Mouse (Mus musculus) bone marrow macrophage, adult 2 months (primary cell): ENCODE results near the gene Dhx40. TPM values are rescaled to one million over a fixed set of nuclear protein-coding genes. Genes with fewer than 3 reads are reported as not detected.
"Not testable (repeated sequence)": the region's sequence is repeated elsewhere in the genome, so short reads cannot be mapped to it uniquely, and the experiment has no call there.

Source experiments
- H3K27ac ChIP-seq: 2 replicates; pipeline ENCODE4 v1.5.1; 2012; ENCODE audit warnings: low read depth, low read length; ENCODE audit not compliant: insufficient read depth
- H3K4me1 ChIP-seq: 2 replicates; pipeline ENCODE4 v1.6.1; 2012; ENCODE audit warnings: low read length; ENCODE audit not compliant: control insufficient read depth, insufficient read depth
- H3K4me3 ChIP-seq: 2 replicates; pipeline ENCODE4 v1.5.1; 2012; ENCODE audit warnings: mild to moderate bottlenecking, low read length, moderate library complexity; ENCODE audit not compliant: insufficient read depth
- CTCF ChIP-seq: IDR thresholded peaks from 2 replicates; pipeline ENCODE4 v1.5.1; 2012; ENCODE audit warnings: low read depth, mild to moderate bottlenecking, low read length, moderate library complexity
- POLR2A ChIP-seq: IDR thresholded peaks from 2 replicates; pipeline ENCODE4 v1.6.1; 2012; ENCODE audit warnings: mild to moderate bottlenecking, low read depth, low read length, borderline replicate concordance
- polyA plus RNA-seq: library from polyadenylated mRNA; stranded (reverse); fragments of >200 nt; gene quantifications from 2 replicates; pipeline ENCODE4 v1.2.4, GENCODE M21; 2012; ENCODE audit not compliant: missing spikeins, insufficient read depth, insufficient read length

Gene Dhx40
- polyA plus RNA-seq, 1 experiment, result 26.5 TPM

DNA sequence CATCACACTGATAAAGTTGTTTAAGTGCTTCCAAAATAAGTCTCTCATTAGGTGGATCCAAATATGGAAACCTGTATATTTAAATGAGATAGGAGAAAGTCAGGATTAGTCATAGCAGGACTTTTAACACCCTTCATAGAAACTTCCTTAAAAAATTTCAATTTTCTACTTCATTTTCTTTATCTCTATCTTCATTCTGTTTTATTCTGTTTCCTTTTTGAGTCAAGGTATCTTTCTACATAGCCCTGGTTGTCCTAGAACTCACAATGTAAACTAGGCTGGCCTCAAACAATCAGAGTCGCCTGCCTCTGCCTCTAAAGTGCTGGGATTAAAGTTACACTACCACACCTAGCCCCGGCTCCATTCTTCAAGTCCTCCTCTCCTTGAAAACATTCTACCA is 21.8 kb downstream of the Dhx40 start:
- H3K27ac ChIP-seq, result no peak overlapping the region

DNA sequence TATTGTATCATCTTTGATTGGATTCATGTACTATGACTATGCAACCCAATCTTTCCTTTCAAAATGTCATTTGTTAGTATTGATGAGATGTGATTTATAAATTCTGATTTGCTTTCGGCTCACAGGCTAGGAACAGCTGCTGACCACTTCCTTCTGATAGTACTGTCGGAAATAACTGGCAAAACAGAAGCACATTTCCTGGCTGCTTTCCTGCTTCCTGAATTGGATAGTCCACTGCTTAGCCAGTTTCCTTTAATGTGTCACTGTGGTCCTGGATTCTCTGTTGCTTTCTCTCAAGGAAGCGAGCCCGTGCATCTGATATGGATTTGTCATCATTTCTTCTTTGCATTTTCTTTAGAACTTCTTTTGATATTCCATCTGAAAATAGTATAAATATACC is 37.7 kb downstream of the Dhx40 start:
- TF ChIP-seq POLR2A (no peak), CTCF (no peak)
- Histone ChIP-seq H3K4me1 (peaks cover 3% of the 10 kb centered on the region; the same call in 1 of the 2 replicates), H3K27ac (no peak overlapping the region), H3K4me3 (no peak overlapping the region)

More for the DNA sequence above, 21.8 kb downstream of the Dhx40 start:
- no peak for TF ChIP-seq CTCF
- no peak for TF ChIP-seq POLR2A
- Histone ChIP-seq H3K4me1 (peaks cover 5% of the 10 kb centered on the region; the same call in 1 of the 2 replicates), H3K4me3 (no peak overlapping the region)

DNA sequence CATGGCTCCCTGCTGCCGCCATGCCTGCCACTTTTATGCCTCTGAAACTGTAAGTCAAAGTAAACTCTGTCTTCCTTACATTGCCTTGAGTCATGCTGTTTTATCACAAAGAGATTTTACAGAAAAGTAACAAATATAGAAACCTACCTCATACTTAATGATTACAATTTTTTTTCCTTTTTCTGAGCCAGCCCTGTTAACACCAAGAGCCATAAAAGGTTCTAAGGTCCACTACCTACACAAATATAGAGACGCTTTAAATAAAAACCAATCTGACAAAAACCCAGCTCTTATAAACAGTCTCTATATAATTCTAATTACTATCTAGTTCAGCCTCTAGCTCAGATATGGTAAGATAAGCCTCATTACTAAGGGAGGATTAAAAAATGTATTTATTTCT is 43.0 kb downstream of the Dhx40 start:
- no peak overlapping the region for H3K27ac ChIP-seq
- TF ChIP-seq POLR2A, result no peak
- no peak for TF ChIP-seq CTCF
- H3K4me3 ChIP-seq, result no peak overlapping the region
- peaks cover 7% of the 10 kb centered on the region for H3K4me1 ChIP-seq

DNA sequence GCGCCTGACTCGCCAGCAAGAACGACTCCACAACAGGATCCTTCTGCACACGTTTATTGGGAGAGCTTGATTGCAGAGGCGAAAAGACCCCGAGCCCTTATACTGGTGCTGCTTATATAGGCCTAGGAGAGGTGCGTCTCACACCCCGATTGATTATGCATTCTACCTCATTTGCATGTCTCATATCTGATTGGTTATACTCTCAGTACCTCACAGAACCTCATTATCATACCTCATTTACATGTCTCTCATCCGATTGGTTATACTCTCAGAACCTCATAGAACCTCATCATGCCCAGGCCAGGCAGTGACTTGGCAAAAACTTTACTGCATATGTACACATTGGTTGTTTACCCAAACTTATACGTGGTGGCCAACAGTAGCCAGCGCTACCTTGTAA is 44.4 kb downstream of the Dhx40 start:
- peaks cover 10% of the 10 kb centered on the region for H3K4me1 ChIP-seq
- H3K27ac ChIP-seq, H3K4me3 ChIP-seq: not testable (repeated sequence)

DNA sequence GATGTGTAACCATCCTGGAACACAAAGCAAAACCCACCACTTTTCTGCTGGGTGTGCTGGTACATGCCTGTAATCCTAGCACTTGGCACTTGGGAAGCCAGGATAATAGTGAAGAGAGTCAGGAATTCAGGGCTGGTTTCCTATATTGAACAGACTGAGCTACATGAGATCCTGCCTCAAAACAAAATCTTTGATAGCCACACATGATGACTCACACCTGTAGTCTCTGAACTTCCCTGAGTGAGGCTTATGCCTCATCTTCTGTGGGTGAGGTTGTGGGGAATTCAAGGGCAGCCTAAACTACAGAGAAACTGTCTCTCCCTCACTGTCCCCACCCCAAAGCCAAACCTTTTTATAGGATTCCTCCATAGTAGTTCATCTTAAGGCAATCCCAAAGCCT is 47.2 kb downstream of the Dhx40 start:
- H3K27ac ChIP-seq, result no peak overlapping the region
- H3K4me1 ChIP-seq, result peaks cover 10% of the 10 kb centered on the region
- TF ChIP-seq CTCF (no peak), POLR2A (no peak)

DNA sequence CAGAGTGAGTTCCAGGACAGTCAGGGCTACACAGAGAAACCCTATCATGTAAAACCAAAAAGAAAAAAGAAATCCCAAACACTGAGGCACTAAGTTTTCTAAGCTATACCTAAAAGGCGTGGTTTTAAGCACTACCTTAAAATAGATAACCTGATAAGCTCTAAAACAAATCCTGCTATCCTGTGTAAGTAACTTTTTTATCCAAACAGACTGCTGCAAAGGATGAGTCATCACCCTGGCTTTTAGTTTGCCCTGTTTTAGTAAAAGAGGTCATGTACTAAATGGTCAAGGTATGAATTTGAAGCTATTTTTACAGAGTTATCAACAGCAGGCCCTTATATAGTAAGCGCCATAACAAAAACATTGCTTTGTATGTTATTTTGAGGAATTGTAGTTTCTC is 47.7 kb downstream of the Dhx40 start:
- no peak for TF ChIP-seq POLR2A
- no peak for TF ChIP-seq CTCF
- Histone ChIP-seq H3K4me3 (no peak overlapping the region), H3K27ac (no peak overlapping the region), H3K4me1 (peaks cover 10% of the 10 kb centered on the region)

More for the DNA sequence above, 47.2 kb downstream of the Dhx40 start:
- no peak overlapping the region for H3K4me3 ChIP-seq

DNA sequence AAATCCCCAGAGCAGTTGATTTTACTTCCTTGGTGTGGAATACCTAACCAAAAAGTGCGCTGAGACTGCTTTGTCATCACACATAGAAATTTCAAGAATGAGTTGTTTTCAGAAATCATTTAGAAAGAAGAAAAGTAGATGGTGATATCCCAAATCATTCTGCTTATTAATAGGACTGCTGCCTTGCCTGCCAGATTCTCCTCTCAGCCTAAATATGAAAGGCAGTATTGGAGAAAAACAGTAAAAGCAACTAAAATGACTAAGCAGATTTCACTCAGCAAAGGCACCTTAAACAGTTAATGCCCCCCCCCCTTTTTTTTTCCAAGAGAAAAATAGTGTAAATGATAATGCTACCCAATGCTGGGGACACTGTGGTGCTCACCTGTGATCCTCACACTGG is 48.3 kb downstream of the Dhx40 start:
- peaks cover 12% of the 10 kb centered on the region for H3K4me1 ChIP-seq
- no peak overlapping the region for H3K4me3 ChIP-seq
- TF ChIP-seq POLR2A (no peak), CTCF (no peak)
- peak overlapping the region; percentile 98 for H3K27ac ChIP-seq

DNA sequence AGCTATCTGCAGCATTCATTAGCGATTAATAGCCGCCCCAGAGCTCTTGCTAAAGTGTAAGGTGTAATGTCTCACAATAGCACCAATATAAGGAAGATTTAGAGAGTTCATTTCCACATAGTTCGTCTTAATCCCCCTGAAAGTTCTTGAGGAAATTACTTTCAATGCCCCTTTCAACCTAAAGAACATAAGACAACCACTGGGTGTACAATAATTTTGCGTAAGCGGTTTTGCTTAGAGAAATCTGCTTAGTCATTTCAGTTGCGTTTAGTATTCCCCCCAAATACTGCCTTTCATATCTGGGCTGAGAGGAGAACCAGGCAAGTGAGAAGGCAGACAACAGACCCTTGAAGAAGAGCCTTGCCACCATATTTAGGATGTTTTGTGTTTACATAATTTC is 49.0 kb downstream of the Dhx40 start:
- Histone ChIP-seq H3K4me3 (peak overlapping the region; percentile 69), H3K27ac (peak overlapping the region; percentile 98), H3K4me1 (peaks cover 17% of the 10 kb centered on the region)
- TF ChIP-seq POLR2A (no peak), CTCF (no peak)

DNA sequence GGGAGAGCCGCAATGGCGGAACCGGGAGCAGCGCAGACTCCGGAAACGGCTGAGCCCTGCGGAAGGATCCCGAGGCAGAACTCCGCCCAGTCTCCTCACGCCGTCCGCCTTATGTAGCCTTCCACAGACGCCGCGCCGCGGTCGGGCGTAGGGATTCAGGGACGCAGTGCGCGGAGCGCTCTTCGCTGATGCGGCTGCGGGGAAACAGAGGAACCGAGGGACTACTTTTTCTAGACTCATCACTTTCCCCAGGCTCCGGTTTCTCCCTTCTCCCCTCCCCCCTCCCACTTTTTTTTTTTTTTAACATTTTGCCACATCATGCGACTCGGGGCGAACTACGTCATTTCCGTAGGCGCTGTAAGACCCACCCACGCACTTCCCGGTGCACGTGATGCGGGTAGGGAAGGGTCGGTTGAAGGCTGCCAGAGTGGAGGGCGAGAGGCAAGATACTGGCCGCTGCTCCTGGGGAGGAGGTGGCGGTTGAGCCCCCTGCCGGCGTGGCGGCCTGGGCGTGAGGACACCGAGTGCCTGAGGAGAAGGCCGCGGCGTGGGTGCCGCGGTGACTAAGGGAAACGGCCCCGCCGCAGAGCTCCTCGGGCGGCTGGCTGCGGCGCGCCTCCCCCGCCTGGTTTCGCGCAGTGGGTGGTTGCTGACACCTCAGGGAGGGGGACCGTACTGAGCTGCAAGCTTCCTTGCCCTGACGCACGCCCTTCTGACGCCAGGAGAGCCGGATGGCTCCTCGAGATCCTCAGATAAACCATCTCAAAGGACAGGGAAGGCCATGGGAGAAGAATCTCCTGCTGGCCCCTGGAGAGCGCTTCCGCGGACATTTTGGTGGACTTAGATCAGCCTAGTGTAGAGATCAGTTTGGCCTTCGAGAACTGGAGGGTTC is 49.8 kb downstream of the Dhx40 start, which contains the start of gene Cltc:
Cltc (minus strand) TSS at position 86 of the 892 bp plus-strand sequence.
- H3K4me1 ChIP-seq, result peaks cover 21% of the 10 kb centered on the region
- peak within 1 kb of the TSS; percentile 99 for H3K4me3 ChIP-seq
- TF ChIP-seq POLR2A (peak; percentile 87; the same call in 1 of the 2 replicates), CTCF (no peak)

DNA sequence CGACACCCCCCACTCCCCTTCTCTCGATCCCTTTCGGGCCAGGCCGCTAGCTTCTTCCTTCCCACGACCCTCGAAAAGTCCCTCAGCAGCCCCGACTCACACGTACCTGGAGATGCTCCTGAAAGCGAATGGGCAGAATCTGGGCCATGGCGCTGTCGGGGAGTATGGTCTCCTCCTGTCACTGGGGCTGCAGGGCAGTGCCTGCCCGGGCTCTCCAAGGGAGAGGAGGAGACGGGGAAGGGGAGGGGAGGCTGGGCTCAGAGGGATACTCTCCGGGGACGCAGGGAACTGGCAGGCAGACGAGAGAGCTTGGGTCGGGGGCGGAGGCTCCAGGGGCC is 50.4 kb downstream of the Dhx40 start:
- Histone ChIP-seq H3K4me3 (peak overlapping the region; percentile 99), H3K27ac (peak overlapping the region; percentile 98), H3K4me1 (peaks cover 26% of the 10 kb centered on the region)
- TF ChIP-seq CTCF (no peak), POLR2A (no peak; the same call in 1 of the 2 replicates)

More for the DNA sequence above, 49.8 kb downstream of the Dhx40 start, which contains the start of gene Cltc:
- peak within 1 kb of the TSS; percentile 98 for H3K27ac ChIP-seq
